Mouse (Mus musculus): Measurements from ENCODE around the gene Irgc1. TPM values are rescaled to one million over a fixed set of nuclear protein-coding genes. Genes with fewer than 3 reads are reported as not detected.

Gene Irgc1
- polyA plus RNA-seq, 1 experiment from 2014 or later: 0.29 TPM

DNA sequence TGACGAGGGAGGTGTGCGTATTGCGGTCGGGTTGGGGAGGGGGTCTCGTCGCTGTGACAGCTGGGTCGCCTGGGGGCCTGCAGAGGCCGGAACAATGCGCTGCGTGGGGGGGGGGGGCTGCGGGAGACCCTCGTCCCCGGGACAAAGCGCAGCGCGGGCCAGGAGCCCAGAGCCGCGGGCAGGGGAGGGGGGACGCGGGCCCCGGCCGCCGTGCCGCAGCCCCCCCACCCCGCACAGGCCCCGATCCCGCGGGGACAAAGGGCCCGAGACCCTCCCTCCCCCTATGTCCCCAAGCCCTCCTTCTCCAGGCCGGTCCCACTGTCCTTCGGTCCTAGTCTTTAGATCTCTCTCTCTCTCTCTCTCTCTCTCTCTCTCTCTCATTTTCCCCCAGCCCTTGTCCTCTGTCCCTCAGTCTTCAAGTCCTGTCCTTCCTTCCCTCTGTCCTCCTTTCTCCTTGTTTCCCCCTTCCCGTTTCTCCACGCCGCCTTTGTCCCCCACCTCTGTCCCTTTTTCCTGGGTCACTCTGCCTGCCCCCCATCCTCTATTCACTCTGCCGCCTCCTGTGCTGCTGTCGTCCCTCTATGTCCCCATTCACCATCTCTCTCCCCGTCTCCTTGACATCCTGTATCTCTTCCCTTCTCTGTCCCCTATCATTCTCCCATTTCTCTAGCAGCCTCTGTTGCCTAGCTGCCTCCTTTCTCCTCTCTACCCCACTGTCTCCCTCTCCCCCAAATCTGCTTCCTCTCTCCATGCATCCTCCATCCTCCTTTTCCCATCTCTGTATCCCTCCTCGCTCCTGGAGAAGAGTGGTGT lies 30.3 kb upstream of the Irgc1 start:
- Histone ChIP-seq H3K36me3 (ENCODE audit: control insufficient read depth, insufficient read depth) (no peaks in the 10 kb centered on the region), H3K4me3 (ENCODE audit: low read length) (peak overlapping the region; percentile 75), H3K27ac (ENCODE audit: low read length) (no peak overlapping the region), H3K9me3 (replicated peaks; ENCODE audit: control insufficient read depth, low read length) (peaks cover 2% of the 10 kb centered on the region; the same call in 1 of the 2 replicates), H3K4me2 (ENCODE audit: low read depth, low read length) (peak overlapping the region; percentile 97), H3K4me1 (ENCODE audit: control insufficient read depth, insufficient read depth, low read length) (peaks cover 8% of the 10 kb centered on the region), H3K27me3 (ENCODE audit: control insufficient read depth, insufficient read depth, low read length) (peaks cover 57% of the 10 kb centered on the region), H3K9ac (ENCODE audit: low read length) (peak overlapping the region; percentile 78)
- 0 out of 2 replicates have a peak, but pooled peaks have one; percentile 12 for ATAC-seq (replicated peaks; ENCODE audit: extremely low read depth, insufficient read depth, low FRiP score)
- WGBS: 2% methylated on average over 35 of the region's 38 CpGs

- peaks cover 2% of the 10 kb centered on the region; the same call in 1 of the 2 replicates for H3K9me3 ChIP-seq (replicated peaks; ENCODE audit: control insufficient read depth, low read length)
- peaks cover 57% of the 10 kb centered on the region for H3K27me3 ChIP-seq (ENCODE audit: control insufficient read depth, insufficient read depth, low read length)
- no peaks in the 10 kb centered on the region for H3K36me3 ChIP-seq (ENCODE audit: control insufficient read depth, insufficient read depth)
- under 1% methylated on average over 78 of the region's 83 CpGs for WGBS
- peaks cover 5% of the 10 kb centered on the region; the same call in 1 of the 2 replicates for H3K4me1 ChIP-seq (ENCODE audit: control insufficient read depth, insufficient read depth, low read length)
- H3K4me3 ChIP-seq (ENCODE audit: low read length): peak within 1 kb of the TSS; percentile 75
- ATAC-seq (replicated peaks; ENCODE audit: extremely low read depth, insufficient read depth, low FRiP score): peak; percentile 83
- H3K9ac ChIP-seq (ENCODE audit: low read length): peak within 1 kb of the TSS; percentile 78
- no peak within 1 kb of the TSS for H3K27ac ChIP-seq (ENCODE audit: low read length)
- peak within 1 kb of the TSS; percentile 97 for H3K4me2 ChIP-seq (ENCODE audit: low read depth, low read length)
Observed at GRCm38 (mm10) chr7:24481474-24482207, 29.5 kb upstream of the Irgc1 start, which contains the start of gene Cadm4. Gene Cadm4, plus strand, starts transcription at chr7:24482023.

DNA sequence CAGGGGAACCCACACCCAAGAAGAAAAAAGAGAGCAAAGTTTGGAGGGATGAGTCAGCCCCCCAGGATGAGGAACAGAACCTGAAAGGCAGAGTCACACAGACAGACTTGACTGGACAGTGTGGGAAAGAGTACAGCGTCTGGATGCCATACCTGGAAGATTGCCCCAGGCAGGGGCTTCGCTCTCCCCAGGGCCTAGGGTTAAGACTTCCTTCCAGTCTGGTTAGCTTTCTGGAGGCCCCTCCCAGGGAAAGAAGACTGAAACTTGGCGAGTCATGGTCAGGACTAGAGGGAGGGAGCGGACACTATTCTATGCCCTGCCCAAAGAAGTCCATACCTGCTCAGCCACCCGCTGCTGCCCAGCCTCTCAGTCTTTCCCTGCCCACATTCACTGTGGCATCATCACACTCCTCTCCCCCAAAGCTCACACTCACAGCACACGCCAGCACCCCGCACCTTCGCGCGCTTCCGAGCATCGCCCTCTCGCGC lies 28.9 kb upstream of the Irgc1 start:
- Histone ChIP-seq H3K27me3 (ENCODE audit: control insufficient read depth, insufficient read depth, low read length) (peaks cover 54% of the 10 kb centered on the region), H3K9ac (ENCODE audit: low read length) (no peak overlapping the region; the same call in 1 of the 2 replicates), H3K36me3 (ENCODE audit: control insufficient read depth, insufficient read depth) (no peaks in the 10 kb centered on the region), H3K9me3 (replicated peaks; ENCODE audit: control insufficient read depth, low read length) (peaks cover 2% of the 10 kb centered on the region; the same call in 1 of the 2 replicates), H3K4me2 (ENCODE audit: low read depth, low read length) (peak overlapping the region; percentile 97), H3K27ac (ENCODE audit: low read length) (no peak overlapping the region), H3K4me3 (ENCODE audit: low read length) (peak overlapping the region; percentile 75), H3K4me1 (ENCODE audit: control insufficient read depth, insufficient read depth, low read length) (peaks cover 5% of the 10 kb centered on the region; the same call in 1 of the 2 replicates)
- ATAC-seq (replicated peaks; ENCODE audit: extremely low read depth, insufficient read depth, low FRiP score): no peak
- WGBS: 12% methylated on average over 14 of the region's 14 CpGs

DNA sequence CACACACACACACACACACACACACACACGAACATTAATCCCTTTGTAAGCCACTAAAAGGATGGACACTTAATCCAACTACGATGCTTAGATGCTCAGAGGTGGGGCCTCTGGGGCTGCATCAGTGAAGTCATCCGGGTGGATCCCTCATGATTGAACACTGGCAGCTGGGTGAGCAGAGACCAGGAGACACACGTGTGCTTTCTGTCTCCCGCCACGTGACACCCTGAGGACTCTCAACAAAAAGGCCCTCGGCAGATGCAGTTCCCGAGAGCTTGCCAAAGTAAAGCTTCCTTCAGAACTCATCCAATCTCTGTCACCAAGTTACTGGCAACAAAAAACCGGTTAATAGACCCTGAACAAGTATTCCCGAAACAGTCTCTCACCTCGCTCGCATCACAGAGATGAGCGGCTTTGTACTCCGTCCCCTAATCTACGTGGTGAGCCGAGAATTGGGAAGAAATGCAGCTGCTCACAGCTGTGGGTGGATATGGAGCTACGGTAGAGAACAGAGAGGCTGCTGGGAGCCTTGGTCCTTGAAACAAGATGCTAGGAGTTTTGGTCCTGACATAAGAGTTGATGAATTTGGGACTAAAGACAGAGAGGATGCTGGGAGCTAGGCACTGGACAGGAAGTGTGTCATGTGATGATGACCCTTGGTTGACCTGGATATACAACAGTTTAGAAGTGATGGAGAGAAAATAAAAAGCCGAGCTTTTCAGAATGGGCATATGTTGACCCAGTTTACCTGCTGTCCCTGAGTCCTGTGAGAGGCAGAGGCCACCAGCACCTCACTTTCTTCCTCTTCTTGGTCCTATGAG lies 28.2 kb upstream of the Irgc1 start:
- H3K36me3 ChIP-seq (ENCODE audit: control insufficient read depth, insufficient read depth): no peaks in the 10 kb centered on the region
- H3K4me1 ChIP-seq (ENCODE audit: control insufficient read depth, insufficient read depth, low read length): peaks cover 5% of the 10 kb centered on the region; the same call in 1 of the 2 replicates
- H3K4me3 ChIP-seq (ENCODE audit: low read length): no peak overlapping the region
- WGBS: 49% methylated on average over 18 of the region's 18 CpGs
- ATAC-seq (replicated peaks; ENCODE audit: extremely low read depth, insufficient read depth, low FRiP score): no peak
- H3K9ac ChIP-seq (ENCODE audit: low read length): no peak overlapping the region
- H3K27ac ChIP-seq (ENCODE audit: low read length): no peak overlapping the region
- peaks cover 47% of the 10 kb centered on the region for H3K27me3 ChIP-seq (ENCODE audit: control insufficient read depth, insufficient read depth, low read length)
- no peak overlapping the region for H3K4me2 ChIP-seq (ENCODE audit: low read depth, low read length)
- peaks cover 2% of the 10 kb centered on the region; the same call in 1 of the 2 replicates for H3K9me3 ChIP-seq (replicated peaks; ENCODE audit: control insufficient read depth, low read length)

GRCm38 (mm10) chr7:24479685-24480084 lies 27.6 kb upstream of the Irgc1 start:
- peaks cover 5% of the 10 kb centered on the region; the same call in 1 of the 2 replicates for H3K4me1 ChIP-seq (ENCODE audit: control insufficient read depth, insufficient read depth, low read length)
- H3K27ac ChIP-seq (ENCODE audit: low read length): no peak overlapping the region
- WGBS: 88% methylated on average over 2 of the region's 2 CpGs
- no peak for ATAC-seq (replicated peaks; ENCODE audit: extremely low read depth, insufficient read depth, low FRiP score)
- H3K4me2 ChIP-seq (ENCODE audit: low read depth, low read length): no peak overlapping the region
- H3K4me3 ChIP-seq (ENCODE audit: low read length): no peak overlapping the region
- no peak overlapping the region for H3K9ac ChIP-seq (ENCODE audit: low read length)
- peaks cover 42% of the 10 kb centered on the region for H3K27me3 ChIP-seq (ENCODE audit: control insufficient read depth, insufficient read depth, low read length)
- no peaks in the 10 kb centered on the region for H3K36me3 ChIP-seq (ENCODE audit: control insufficient read depth, insufficient read depth)
- peaks cover 2% of the 10 kb centered on the region; the same call in 1 of the 2 replicates for H3K9me3 ChIP-seq (replicated peaks; ENCODE audit: control insufficient read depth, low read length)

DNA sequence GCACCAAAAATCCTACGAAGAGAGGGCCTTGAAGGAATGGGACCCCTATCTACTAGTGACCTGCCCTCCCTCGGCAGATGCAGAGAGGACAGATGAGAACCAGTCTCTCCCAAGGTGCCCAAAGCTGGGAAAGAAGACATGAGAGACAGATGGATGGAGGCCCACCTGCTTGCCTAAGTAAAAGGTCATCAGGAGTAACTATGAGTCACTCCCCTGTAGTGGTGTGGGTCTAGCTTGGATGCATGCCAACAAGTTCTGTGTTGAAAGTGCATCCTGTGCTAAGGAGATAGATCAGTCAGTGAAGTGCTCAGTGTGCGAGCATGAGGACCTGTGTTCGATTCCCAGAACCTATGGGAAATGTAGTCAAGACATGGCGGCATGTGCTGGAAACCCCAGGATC lies 26.8 kb upstream of the Irgc1 start:
- no peak overlapping the region for H3K4me2 ChIP-seq (ENCODE audit: low read depth, low read length)
- no peak for ATAC-seq (replicated peaks; ENCODE audit: extremely low read depth, insufficient read depth, low FRiP score)
- H3K4me3 ChIP-seq (ENCODE audit: low read length): no peak overlapping the region
- no peak overlapping the region for H3K27ac ChIP-seq (ENCODE audit: low read length)
- peaks cover 34% of the 10 kb centered on the region for H3K27me3 ChIP-seq (ENCODE audit: control insufficient read depth, insufficient read depth, low read length)
- H3K9ac ChIP-seq (ENCODE audit: low read length): no peak overlapping the region
- H3K4me1 ChIP-seq (ENCODE audit: control insufficient read depth, insufficient read depth, low read length): peaks cover 5% of the 10 kb centered on the region; the same call in 1 of the 2 replicates
- H3K36me3 ChIP-seq (ENCODE audit: control insufficient read depth, insufficient read depth): no peaks in the 10 kb centered on the region
- peaks cover 2% of the 10 kb centered on the region; the same call in 1 of the 2 replicates for H3K9me3 ChIP-seq (replicated peaks; ENCODE audit: control insufficient read depth, low read length)
- WGBS: 74% methylated on average over 5 of the region's 5 CpGs

DNA sequence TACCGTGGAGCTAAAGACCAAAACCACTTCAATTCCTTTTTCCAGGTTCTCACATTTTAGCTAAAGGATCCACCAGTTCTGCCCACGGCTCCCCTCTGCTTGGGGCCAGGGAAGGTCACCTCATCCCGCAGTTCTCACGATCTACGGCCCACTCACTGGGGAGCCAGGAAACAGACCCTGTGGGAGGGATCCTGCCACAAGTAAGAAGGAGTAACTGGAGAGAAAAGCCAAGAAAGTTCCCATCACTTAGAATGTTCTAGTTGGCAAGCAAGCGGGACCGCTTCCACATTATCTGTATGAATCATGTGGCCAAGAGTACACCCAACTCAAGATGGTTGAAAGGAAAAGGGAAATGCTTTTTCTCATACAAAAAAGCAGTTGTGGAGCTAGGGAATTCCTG lies 24.8 kb upstream of the Irgc1 start:
- Histone ChIP-seq H3K36me3 (ENCODE audit: control insufficient read depth, insufficient read depth) (no peaks in the 10 kb centered on the region), H3K4me2 (ENCODE audit: low read depth, low read length) (no peak overlapping the region), H3K27ac (ENCODE audit: low read length) (no peak overlapping the region), H3K9ac (ENCODE audit: low read length) (no peak overlapping the region), H3K4me3 (ENCODE audit: low read length) (no peak overlapping the region), H3K9me3 (replicated peaks; ENCODE audit: control insufficient read depth, low read length) (peaks cover 2% of the 10 kb centered on the region; the same call in 1 of the 2 replicates), H3K4me1 (ENCODE audit: control insufficient read depth, insufficient read depth, low read length) (0 out of 2 replicates have a peak, but pooled peaks cover 3% of the 10 kb centered on the region), H3K27me3 (ENCODE audit: control insufficient read depth, insufficient read depth, low read length) (peaks cover 16% of the 10 kb centered on the region)
- 72% methylated on average over 7 of the region's 7 CpGs for WGBS
- ATAC-seq (replicated peaks; ENCODE audit: extremely low read depth, insufficient read depth, low FRiP score): no peak

DNA sequence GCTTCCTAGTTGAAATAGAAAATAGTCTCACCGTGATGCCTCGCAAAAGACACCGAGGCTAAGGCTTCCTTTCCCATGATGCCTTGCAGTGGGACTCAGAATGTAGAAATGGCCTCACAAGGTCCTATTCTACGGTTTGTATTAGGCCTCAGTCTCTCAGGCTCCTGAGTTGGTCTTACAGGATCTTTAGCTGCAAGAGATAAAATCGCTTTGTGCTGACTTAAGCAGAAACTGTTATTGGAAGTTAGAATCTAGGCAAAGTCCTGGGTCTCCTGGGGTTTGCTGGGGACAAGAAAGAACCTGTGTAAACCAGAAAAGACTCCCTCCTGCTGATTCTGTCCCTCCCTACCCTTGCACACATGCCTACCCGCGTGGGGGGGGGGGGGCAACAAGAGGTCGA lies 24.2 kb upstream of the Irgc1 start:
- no peak overlapping the region for H3K4me3 ChIP-seq (ENCODE audit: low read length)
- H3K4me2 ChIP-seq (ENCODE audit: low read depth, low read length): no peak overlapping the region
- no peak overlapping the region for H3K27ac ChIP-seq (ENCODE audit: low read length)
- H3K27me3 ChIP-seq (ENCODE audit: control insufficient read depth, insufficient read depth, low read length): peaks cover 11% of the 10 kb centered on the region
- no peak overlapping the region for H3K9ac ChIP-seq (ENCODE audit: low read length)
- WGBS: 74% methylated on average over 8 of the region's 8 CpGs
- no peaks in the 10 kb centered on the region for H3K36me3 ChIP-seq (ENCODE audit: control insufficient read depth, insufficient read depth)
- H3K4me1 ChIP-seq (ENCODE audit: control insufficient read depth, insufficient read depth, low read length): no peaks in the 10 kb centered on the region
- H3K9me3 ChIP-seq (replicated peaks; ENCODE audit: control insufficient read depth, low read length): peaks cover 2% of the 10 kb centered on the region; the same call in 1 of the 2 replicates
- ATAC-seq (replicated peaks; ENCODE audit: extremely low read depth, insufficient read depth, low FRiP score): no peak
